Mouse (Mus musculus) retina, postnatal 7 days (tissue): ENCODE results near the gene Meig1.
"Not testable (repeated sequence)": the region's sequence is repeated elsewhere in the genome, so short reads cannot be mapped to it uniquely, and the experiment has no call there.

Source experiments
- DNase-seq: peaks from one replicate; pipeline ENCODE4 v3.0.0-alpha.2; 2012; ENCODE audit warnings: low read depth, low spot score

Meig1 gene

GRCm38 (mm10) chr2:3422548-3422947 lies at the start of gene Meig1:
Gene Meig1, minus strand, starts transcription at chr2:3422648.
- no peak for DNase-seq

GRCm38 (mm10) chr2:3456590-3456989 lies 34.1 kb upstream of the Meig1 start:
- DNase-seq: no peak

GRCm38 (mm10) chr2:3453096-3453495 lies 30.6 kb upstream of the Meig1 start:
- no peak for DNase-seq

GRCm38 (mm10) chr2:3449431-3449830 lies 27.0 kb upstream of the Meig1 start:
- DNase-seq: no peak

DNA sequence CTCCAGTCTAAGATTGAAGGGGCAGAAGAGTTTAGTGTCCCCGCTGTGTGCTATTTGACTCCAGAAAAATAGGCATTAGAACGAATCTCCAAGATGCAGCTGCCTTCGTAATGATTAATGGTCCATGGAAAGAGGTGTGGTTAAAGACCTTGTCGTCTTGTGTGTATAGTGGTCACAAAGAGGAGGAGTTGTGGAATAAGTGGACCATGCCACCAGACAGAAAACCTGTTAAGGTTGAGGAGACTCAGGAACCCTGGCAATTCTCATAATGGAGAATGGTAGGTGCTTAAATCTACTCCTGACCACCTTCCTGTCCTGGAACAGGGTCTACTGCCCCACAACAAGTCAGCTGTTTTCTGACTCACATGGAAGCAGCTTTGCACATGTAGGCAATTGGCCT lies 23.5 kb upstream of the Meig1 start:
- no peak for DNase-seq

GRCm38 (mm10) chr2:3444206-3444605 lies 21.8 kb upstream of the Meig1 start:
- DNase-seq: no peak

- DNase-seq: no peak
Observed at GRCm38 (mm10) chr2:3437956-3438355, 15.5 kb upstream of the Meig1 start.

DNA sequence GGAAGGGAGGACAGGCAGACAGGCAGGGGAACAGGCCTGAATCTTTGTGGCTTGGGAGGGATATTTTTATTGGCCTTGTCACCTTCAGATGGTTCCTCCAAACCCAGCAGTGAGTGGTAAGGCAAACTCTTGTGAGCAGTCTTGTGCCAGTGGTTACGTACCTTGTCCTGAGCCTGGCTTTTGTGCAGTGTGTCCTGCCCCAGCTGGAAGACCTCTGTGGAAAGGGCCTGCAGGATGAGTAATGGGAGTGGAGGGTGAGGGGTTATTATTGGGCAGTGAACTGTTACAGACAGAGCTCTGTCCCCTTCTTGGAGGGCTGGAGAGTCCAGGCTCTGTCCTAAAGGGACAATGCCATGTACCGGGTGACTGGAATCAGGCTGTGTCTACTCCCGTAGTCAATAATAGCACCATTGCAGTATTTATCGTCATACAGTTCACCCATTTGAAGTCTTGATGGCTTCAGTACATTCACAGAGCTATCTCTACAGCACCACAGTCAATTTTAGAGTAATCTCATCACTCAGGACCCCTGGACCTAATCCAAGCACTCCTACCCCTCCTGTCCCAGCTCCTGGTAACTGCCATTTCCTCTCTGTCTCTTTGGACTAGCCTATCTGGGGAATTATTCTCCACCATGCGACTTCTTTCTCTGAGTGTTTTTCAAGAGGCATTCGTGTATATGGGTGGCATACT lies 13.1 kb upstream of the Meig1 start:
- DNase-seq: no peak

- no peak for DNase-seq
Observed at GRCm38 (mm10) chr2:3430956-3431355, 8.5 kb upstream of the Meig1 start.

DNA sequence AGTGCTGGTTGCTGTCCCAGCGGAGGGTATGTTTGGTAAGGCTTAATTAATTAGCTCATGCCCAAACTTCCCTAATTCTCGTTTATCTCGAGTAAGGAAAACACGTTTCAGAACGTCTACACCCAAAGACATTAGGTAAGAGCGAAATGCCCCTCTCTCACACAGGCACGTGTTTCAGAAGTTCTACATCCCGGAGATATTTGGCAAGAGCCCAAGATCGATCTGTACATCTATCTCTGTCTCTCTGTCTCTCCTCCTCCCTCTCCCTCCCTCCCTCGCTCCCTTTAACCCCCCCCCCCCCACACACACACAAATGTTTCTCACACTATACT lies 2.1 kb upstream of the Meig1 start:
- no peak for DNase-seq

DNA sequence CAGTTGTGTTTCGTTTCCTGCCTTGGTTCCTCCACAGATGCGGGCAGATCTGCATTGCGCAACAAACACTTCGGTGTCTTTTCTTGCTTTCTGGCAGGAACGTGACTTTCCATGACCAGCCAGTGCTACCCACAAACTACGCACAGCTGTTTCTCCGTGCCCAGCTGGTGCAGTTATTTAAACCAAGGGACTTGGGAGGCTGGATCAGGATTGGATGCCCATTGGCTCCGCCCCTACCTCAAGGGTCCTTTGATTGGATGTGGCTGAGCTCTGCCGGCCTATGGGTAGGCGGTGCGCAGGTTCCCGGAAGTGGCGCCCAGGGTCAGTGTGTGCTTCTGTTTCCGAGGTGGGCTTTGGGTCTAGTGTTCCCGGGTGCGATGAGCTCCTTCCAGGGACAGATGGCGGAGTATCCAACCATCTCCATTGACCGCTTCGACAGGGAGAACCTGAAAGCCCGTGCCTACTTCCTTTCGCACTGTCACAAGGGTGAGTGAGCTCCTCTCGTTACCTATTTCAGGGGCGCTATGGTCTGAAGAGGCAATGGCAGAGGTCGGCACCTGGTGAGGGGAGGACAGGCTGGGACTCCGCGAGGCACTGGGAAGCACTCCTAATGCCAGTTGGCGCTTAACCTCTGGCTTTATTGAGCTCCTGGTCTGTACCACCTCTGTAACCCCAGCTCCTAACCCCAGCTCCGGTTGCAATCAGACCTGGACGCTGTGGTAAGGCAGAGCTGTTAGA lies 1.6 kb upstream of the Meig1 start, which contains the start of gene Dclre1c:
Gene Dclre1c (plus strand): TSS at position 291 of the 738 bp plus-strand sequence.
- DNase-seq: peak; percentile 81

- DNase-seq: no peak
Observed at GRCm38 (mm10) chr2:3420157-3420556, 2.3 kb downstream of the Meig1 start.

DNA sequence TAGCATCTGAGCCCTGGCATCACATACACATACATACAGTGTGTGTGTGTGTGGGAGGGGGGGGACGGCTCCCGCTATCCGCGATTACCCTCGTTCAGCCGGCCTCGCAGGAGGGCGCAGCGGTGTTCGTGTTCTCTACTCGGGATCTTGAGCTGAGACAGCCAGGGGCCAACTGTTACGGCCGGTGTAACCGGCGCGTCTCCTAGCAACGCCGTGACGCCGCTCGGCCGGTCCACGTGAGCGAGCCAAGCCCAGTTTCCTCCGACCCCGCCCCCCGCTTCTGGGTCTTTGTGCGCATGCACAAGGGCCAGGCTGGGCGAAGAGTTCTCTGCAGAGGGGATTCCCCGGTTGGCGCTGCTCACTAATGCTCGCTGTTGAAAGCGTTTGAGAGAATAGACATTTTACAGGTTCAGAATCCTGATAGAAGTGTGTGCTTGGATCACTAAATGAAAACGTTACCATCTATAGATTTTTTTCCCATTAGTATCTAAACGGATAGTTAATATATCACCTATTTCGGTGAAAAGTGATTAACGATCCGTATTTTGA lies 3.5 kb downstream of the Meig1 start:
- peak; percentile 93 for DNase-seq

- DNase-seq: no peak
Observed at GRCm38 (mm10) chr2:3415676-3416075, 6.8 kb downstream of the Meig1 start.

DNA sequence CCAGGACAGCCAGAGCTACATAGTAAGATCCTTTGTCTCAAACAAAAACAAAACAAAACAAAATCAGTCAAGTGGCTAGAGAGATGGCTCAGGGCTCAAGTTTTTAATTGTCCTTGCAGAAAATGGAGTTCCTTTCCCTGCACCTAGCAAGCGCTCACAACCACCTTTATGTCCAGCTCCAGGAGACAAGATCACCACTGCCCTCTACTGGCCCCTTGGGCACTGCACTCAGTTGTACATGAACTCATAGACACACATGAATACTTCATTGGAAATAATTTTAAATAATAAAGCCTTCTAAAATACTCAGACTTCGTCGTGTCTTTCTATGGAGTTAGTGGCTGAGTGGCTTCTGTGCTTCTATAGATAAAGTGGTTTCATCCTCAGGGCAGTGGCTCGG lies 8.2 kb downstream of the Meig1 start:
- DNase-seq: peak; percentile 41

DNA sequence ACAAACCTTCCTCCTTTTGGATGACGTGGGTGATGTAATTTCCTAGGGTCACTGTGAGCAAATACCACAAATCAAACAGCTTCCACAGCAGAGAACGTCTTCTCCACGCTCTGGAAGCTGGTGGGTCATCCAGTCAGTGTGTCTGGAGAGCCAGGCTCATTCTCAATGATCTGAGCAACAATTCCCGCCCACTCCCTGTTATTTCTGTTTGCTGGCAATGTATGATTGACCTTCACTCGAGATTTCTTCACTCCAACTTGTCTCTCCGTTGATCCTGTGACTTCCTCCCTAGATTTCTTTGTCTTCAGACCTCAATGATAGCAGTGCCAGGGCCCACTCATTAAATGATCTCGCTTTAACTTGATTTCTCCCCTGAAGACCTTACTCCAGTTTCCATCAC lies 14.7 kb downstream of the Meig1 start:
- DNase-seq: no peak

- DNase-seq: no peak
Observed at GRCm38 (mm10) chr2:3405981-3406380, 16.5 kb downstream of the Meig1 start.

DNA sequence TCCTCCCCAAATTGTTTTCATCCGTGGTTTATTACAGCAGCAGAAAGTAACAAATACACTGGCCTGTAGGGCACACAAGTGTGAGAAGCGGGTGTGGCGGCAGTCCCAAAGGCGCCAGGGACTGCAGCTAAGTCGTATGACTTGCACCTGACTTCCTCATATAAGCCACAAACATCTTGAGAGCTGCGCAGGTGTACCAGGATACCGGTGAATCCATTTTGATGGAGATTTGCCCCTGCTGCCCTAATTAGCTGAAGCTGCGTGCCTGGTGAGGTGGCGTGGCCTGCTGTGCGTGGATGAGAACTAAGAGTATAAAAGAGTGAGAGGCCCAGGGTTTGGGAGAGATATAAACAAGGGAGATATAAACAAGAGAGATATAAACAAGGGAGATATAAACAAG lies 25.3 kb downstream of the Meig1 start, which contains the start of gene Olah:
Gene Olah (minus strand): TSS at position 101 of the 400 bp plus-strand sequence.
- DNase-seq: not testable (repeated sequence)

- no peak for DNase-seq
Observed at GRCm38 (mm10) chr2:3391945-3392344, 30.5 kb downstream of the Meig1 start.

DNA sequence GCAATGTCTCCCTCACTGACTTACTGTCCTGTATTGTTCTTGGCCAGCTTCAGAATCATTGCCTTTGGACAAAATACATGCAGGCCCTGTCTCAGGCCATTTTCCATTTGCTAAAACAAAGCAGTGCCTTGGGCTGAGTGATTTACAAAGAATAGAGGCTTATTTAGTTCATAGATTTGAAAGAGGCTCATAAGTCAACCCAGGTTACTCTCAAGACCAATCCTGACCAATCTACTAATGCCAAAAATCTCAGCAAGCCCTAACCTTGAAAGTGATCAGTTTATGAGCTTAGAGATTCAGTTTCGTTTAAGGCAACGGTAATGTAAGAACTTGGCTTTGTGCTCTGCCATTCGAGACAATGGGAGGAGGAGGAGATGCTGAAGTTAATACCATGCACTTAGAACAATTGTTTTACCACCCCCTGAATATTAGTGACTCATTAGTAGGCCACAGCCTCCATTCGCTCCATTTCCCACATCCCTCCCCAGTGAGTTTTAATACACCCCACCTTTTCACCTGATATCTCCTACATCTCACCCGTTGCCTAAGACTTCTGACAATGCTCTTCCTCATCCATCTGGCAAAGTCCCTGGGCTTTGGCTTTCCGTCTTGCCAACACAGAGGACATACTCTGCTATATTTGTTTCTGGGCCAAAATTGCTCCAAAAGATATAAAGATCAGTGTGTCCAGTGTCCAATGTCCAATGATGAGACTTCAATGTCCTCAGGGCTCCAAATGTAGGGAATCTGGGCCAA lies 35.2 kb downstream of the Meig1 start:
- DNase-seq: no peak

DNA sequence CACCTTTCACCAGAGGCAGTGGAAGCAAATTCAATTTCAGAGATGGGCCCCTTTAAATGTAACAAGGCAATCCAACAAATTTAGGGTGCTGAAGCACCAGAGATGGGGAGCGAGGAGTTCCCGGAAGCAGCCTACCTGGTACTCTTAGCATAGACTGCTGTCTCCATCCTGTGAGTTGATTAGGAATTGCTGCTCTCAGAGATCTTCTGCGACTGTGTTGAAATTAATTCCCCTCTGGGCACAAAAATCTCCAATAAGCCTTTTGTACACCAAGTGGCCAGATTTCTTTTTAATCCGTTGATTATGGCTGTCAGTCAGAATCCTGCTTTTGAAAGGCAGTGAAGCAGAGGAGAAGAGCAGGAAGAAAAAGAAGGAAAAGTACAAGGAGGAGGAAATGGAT lies 57.3 kb downstream of the Meig1 start:
- peak; percentile 11 for DNase-seq

GRCm38 (mm10) chr2:3361067-3361466 lies 61.4 kb downstream of the Meig1 start:
- no peak for DNase-seq
